8 mouse cellular contexts compared by ENCODE assay signal in genomic region chr4:155221599-155222551, GRCm38 (mm10). TPM values are rescaled to one million over a fixed set of nuclear protein-coding genes. Genes with fewer than 3 reads are reported as not detected.
DNase-seq lines count a peak whose midpoint lies in the region; ATAC-seq and TF ChIP-seq lines count a peak whose summit lies in the region.

No protein-coding gene starts in this region.

- TF ChIP-seq POLR2A in lung, adult 2 months (IDR thresholded peaks at IDR 0.05; ENCODE audit: borderline replicate concordance, extremely low read depth, low read depth, low read length): no peak
- no peak for TF ChIP-seq POLR2A in thymus, adult 2 months (IDR thresholded peaks at IDR 0.05; ENCODE audit: control insufficient read depth, extremely low read depth, insufficient read depth, low read length, poor library complexity)

- H3K4me1 ChIP-seq in forebrain, embryonic 10.5 days: peaks cover 67% of the 10 kb centered on the region
- peaks cover 48% of the 10 kb centered on the region for H3K4me1 ChIP-seq in heart, embryonic 15.5 days (replicated peaks)
- peaks cover 29% of the 10 kb centered on the region for H3K4me1 ChIP-seq in lung, adult 2 months (ENCODE audit: control insufficient read depth, insufficient read depth, low read length)
- H3K4me1 ChIP-seq in thymus, adult 2 months (replicated peaks; ENCODE audit: control insufficient read depth, insufficient read depth, low read length): peaks cover 49% of the 10 kb centered on the region

- peaks cover 13% of the 10 kb centered on the region for H3K27me3 ChIP-seq in forebrain, embryonic 10.5 days (ENCODE audit: poor library complexity, severe bottlenecking)
- H3K27me3 ChIP-seq in heart, embryonic 15.5 days: no peaks in the 10 kb centered on the region
- no peaks in the 10 kb centered on the region for H3K27me3 ChIP-seq in thymus, adult 2 months (ENCODE audit: control insufficient read depth, insufficient read depth, low read length)

- no peak for ATAC-seq in heart, embryonic 15.5 days (replicated peaks; ENCODE audit: insufficient number of reproducible peaks, insufficient read depth, low FRiP score, low read depth)
- ATAC-seq in neutrophil, adult 5-6 weeks (ENCODE audit: extremely low read depth, insufficient number of reproducible peaks, low FRiP score, poor library complexity, severe bottlenecking): peak; percentile 5; the same call in 1 of the 2 replicates

- peak overlapping the region; percentile 89 for H3K4me2 ChIP-seq in heart, embryonic 15.5 days

- H3K27ac ChIP-seq in forebrain, embryonic 10.5 days: peak overlapping the region; percentile 97
- H3K27ac ChIP-seq in heart, embryonic 15.5 days: peak overlapping the region; percentile 81
- no peak overlapping the region for H3K27ac ChIP-seq in thymus, adult 2 months (ENCODE audit: control insufficient read depth, insufficient read depth, low read length)

- peak; percentile 68 for DNase-seq in 416B (ENCODE audit: low read depth)
- peak; percentile 82 for DNase-seq in adrenal gland, postnatal 25 days
- peak; percentile 60 for DNase-seq in forebrain, embryonic 10.5 days (ENCODE audit: extremely low spot score, low spot score)
- peak; percentile 88 to 90 for DNase-seq in kidney, postnatal 36 days
- peak; percentile 78 for DNase-seq in lung, adult 2 months
- peak; percentile 55 for DNase-seq in thymus, adult 2 months

- TF ChIP-seq CTCF in lung, adult 2 months (IDR thresholded peaks at IDR 0.05; ENCODE audit: insufficient read depth, low read length): no peak
- TF ChIP-seq CTCF in thymus, adult 2 months (IDR thresholded peaks at IDR 0.05; ENCODE audit: borderline replicate concordance, control insufficient read depth, extremely low read depth, insufficient read depth, low read length, poor library complexity): 0 out of 2 replicates have a peak, but pooled peaks have one; percentile 21

- H3K36me3 ChIP-seq in forebrain, embryonic 10.5 days (replicated peaks): peaks cover 29% of the 10 kb centered on the region
- H3K36me3 ChIP-seq in heart, embryonic 15.5 days: no peaks in the 10 kb centered on the region
- no peaks in the 10 kb centered on the region for H3K36me3 ChIP-seq in thymus, adult 2 months (ENCODE audit: control insufficient read depth, insufficient read depth, low read length)

- WGBS in forebrain, embryonic 10.5 days: under 1% methylated on average over 92 of the region's 93 CpGs
- under 1% methylated on average over 62 of the region's 93 CpGs for WGBS in heart, embryonic 15.5 days
- under 1% methylated on average over 93 of the region's 93 CpGs for WGBS in lung, adult 2 months
- WGBS in thymus, adult 2 months: under 1% methylated on average over 93 of the region's 93 CpGs

- H3K9me3 ChIP-seq in forebrain, embryonic 10.5 days: no peaks in the 10 kb centered on the region
- no peaks in the 10 kb centered on the region for H3K9me3 ChIP-seq in heart, embryonic 15.5 days (replicated peaks)

- peak overlapping the region; percentile 98 for H3K9ac ChIP-seq in heart, embryonic 15.5 days

- peak overlapping the region; percentile 96 for H3K4me3 ChIP-seq in forebrain, embryonic 10.5 days
- H3K4me3 ChIP-seq in heart, embryonic 15.5 days: peak overlapping the region; percentile 91
- H3K4me3 ChIP-seq in lung, adult 2 months (replicated peaks; ENCODE audit: extremely low read depth, low read depth, low read length): peak overlapping the region; percentile 97
- H3K4me3 ChIP-seq in thymus, adult 2 months (ENCODE audit: control insufficient read depth, insufficient read depth, low read length): peak overlapping the region; percentile 89

RNA-seq across cellular contexts. Expression of gene Ski, which starts 0.5 kb away (rescaled TPM):
- 73.5 and 93.3 TPM in 2 replicates for total RNA-seq in adrenal gland, postnatal 25 days (2021)
- 8.6 and 9.7 TPM in 2 replicates for polyA plus RNA-seq in forebrain, embryonic 10.5 days (2016; fragmentation: Nextera tagmentation; extraction: Ambion mirVana)
- 11.0 and 13.6 TPM in 2 replicates for polyA plus RNA-seq in heart, embryonic 15.5 days (2015; fragmentation: Nextera tagmentation; extraction: Ambion mirVana)
- polyA plus RNA-seq in lung, adult 2 months (2012; rRNA removed): 105 and 115 TPM in 2 replicates
- 25.9 and 27.7 TPM in 2 replicates for total RNA-seq in neutrophil, adult 5-6 weeks (2017)
- 70.5 and 79.5 TPM in 2 replicates for polyA plus RNA-seq in thymus, adult 2 months (2012; rRNA removed)

RNA-seq across cellular contexts. Expression of gene Faap20, which starts 27.7 kb away (rescaled TPM):
- 45.9 and 55.2 TPM in 2 replicates for total RNA-seq in adrenal gland, postnatal 25 days (2021)
- 108 and 110 TPM in 2 replicates for polyA plus RNA-seq in forebrain, embryonic 10.5 days (2016; fragmentation: Nextera tagmentation; extraction: Ambion mirVana)
- 64.7 and 67.7 TPM in 2 replicates for polyA plus RNA-seq in heart, embryonic 15.5 days (2015; fragmentation: Nextera tagmentation; extraction: Ambion mirVana)
- polyA plus RNA-seq in lung, adult 2 months (2012; rRNA removed): 56.7 and 59.3 TPM in 2 replicates
- 19.2 and 20.4 TPM in 2 replicates for total RNA-seq in neutrophil, adult 5-6 weeks (2017)
- polyA plus RNA-seq in thymus, adult 2 months (2012; rRNA removed): 85.7 and 91.3 TPM in 2 replicates
